Mouse (Mus musculus): ENCODE data around the gene Cbarp.

DNA sequence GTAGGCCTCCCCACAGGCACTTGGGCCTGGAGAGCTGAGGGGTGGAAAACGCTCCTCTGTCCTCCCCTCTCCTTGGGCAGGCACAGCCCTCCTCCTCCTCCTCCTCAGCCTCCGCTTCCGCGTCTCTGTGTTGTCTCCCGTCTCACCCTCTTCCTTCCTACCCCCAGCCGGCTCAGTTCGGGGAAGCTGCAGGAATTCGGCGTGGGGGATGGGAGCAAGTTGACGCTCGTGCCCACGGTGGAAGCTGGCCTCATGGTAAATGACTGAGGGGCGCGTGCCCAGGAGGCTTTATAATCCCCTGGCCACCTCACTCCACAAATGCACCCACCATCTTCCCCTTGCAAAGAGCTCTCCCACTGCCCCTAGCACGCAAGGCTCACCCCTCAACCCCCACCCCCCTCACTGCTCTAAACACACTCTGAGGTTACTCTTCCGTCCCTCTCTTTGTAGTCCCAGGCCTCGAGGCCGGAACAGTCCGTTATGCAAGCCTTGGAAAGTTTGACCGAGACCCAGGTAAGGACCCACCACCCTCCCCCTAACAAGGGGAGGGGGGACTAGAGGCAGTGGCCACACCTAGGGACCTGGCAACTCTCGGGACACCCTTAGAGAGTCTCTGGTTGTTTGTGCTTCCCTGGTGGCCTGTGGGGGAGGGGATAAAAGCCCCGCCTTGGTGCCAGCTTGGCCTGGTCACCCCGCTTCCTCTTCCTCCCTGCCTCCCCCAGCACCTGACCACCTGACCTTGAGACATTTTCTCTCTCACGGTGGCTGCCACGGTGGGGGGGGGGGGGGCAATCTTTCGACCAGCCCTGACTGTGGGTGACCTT lies 10.8 kb upstream of the Cbarp start:
- TF ChIP-seq CTCF (IDR thresholded peaks at IDR 0.05; ENCODE audit: low read depth) (no peak), EP300 (IDR thresholded peaks at IDR 0.05; ENCODE audit: low read depth) (no peak)

All from liver, embryonic 14.5 days (tissue).